Mouse (Mus musculus) gastrocnemius, postnatal 4 days (tissue): ENCODE data around the gene Gm10750. TPM values are rescaled to one million over a fixed set of nuclear protein-coding genes. Genes with fewer than 3 reads are reported as not detected.
"Not testable (repeated sequence)": the region's sequence is repeated elsewhere in the genome, so short reads cannot be mapped to it uniquely, and the experiment has no call there.

ENCODE experiments used
- DNase-seq, 2 experiments: peaks; one replicate each; pipeline ENCODE4 v3.0.0; 2021 to 2022; ENCODE audit warnings: low spot score in 2 of 2, mixed read lengths in 2 of 2
- long read RNA-seq, 2 experiments: library from polyadenylated mRNA; stranded (forward); transcript quantifications; one replicate each; pipeline ENCODE4 v2.0.0; 2021
- total RNA-seq, 2 experiments: library from RNA; stranded (reverse); gene quantifications; 2 replicates each; pipeline ENCODE4 v1.2.3; 2021

Gene Gm10750
- not detected for total RNA-seq
- long read RNA-seq, experiment 1, result 0 reads
- long read RNA-seq, experiment 2, result 0 reads

- not testable (repeated sequence) for DNase-seq
These were observed at the start of gene Gm10750 for GRCm38 (mm10) chr2:149017137-149017536. Gene Gm10750 (minus strand): TSS chr2:149017237.

- no peak for DNase-seq
These were observed 12.2 kb downstream of the Gm10750 start for GRCm38 (mm10) chr2:149004826-149005225.

- no peak for DNase-seq
These were observed 13.9 kb downstream of the Gm10750 start, which contains the start of gene Gm1330 for GRCm38 (mm10) chr2:149003151-149003550. Gene Gm1330 (minus strand): TSS chr2:149003251.

- no peak for DNase-seq
These were observed 21.9 kb downstream of the Gm10750 start for GRCm38 (mm10) chr2:148995133-148995532.

Other genes starting within 250 kb of the Gm10750 start
- not detected for gene Cst11, start 245.7 kb downstream of the Gm10750 start, total RNA-seq
- gene 8030411F24Rik, start 235.2 kb downstream of the Gm10750 start, total RNA-seq, result not detected
- gene Cst12, start 227.9 kb downstream of the Gm10750 start, total RNA-seq, result not detected
- gene Cst8, start 218.5 kb downstream of the Gm10750 start, total RNA-seq, result not detected
- gene Cst13, start 197.2 kb downstream of the Gm10750 start, total RNA-seq, result not detected
- gene Cst9, start 182.1 kb downstream of the Gm10750 start, total RNA-seq, result not detected
- not detected for gene 9230104L09Rik, start 152.2 kb downstream of the Gm10750 start, total RNA-seq
- gene Cst3, start 141.5 kb downstream of the Gm10750 start, total RNA-seq, result 100 to 1,000 TPM; 380 to 427 TPM
- gene Gm1330, start 14.0 kb downstream of the Gm10750 start, total RNA-seq, result not detected